Mouse (Mus musculus): Measurements from ENCODE around the gene Lrpprc. TPM values are rescaled to one million over a fixed set of nuclear protein-coding genes. Genes with fewer than 3 reads are reported as not detected.
A peak's percentile ranks its signal among the peaks of the same experiment; 100 is the strongest.

The Lrpprc gene
- polyA plus RNA-seq, 1 experiment from 2014 or later: 31.7 TPM

DNA sequence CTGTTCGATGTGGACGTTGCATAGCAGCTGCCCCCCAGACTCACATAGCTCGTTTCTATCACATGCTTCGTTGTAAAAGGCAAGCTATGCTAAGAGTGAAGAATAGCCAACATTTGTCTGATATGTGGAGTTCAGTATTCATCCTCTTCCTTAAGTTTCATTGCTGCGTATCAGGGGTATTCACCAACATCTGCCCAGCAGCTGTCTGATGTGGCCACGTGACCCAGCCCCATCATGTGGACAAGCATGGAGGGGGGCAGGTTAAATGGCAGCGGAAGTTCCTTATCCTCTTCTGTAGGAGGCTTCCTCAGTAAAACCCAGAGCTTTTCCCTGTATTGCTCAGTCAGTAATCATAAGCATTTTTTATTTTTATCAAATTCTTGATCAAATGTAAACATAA, 132.8 kb downstream of the Lrpprc start:
- ATAC-seq (ENCODE audit: low read depth): peak; percentile 32; the same call in 1 of the 2 replicates
- Histone ChIP-seq H3K27ac (ENCODE audit: low read length) (no peak overlapping the region), H3K9ac (ENCODE audit: low read length) (no peak overlapping the region), H3K4me2 (ENCODE audit: low read depth, low read length) (no peak overlapping the region), H3K36me3 (ENCODE audit: control insufficient read depth, insufficient read depth, low read length) (no peaks in the 10 kb centered on the region), H3K4me3 (ENCODE audit: low read length) (no peak overlapping the region), H3K4me1 (replicated peaks; ENCODE audit: control insufficient read depth, insufficient read depth, low read length) (no peaks in the 10 kb centered on the region), H3K27me3 (ENCODE audit: control insufficient read depth, insufficient read depth, low read depth, low read length) (no peaks in the 10 kb centered on the region), H3K9me3 (ENCODE audit: control insufficient read depth, low read length) (no peaks in the 10 kb centered on the region)
- WGBS: 55% methylated on average over 7 of the region's 7 CpGs

DNA sequence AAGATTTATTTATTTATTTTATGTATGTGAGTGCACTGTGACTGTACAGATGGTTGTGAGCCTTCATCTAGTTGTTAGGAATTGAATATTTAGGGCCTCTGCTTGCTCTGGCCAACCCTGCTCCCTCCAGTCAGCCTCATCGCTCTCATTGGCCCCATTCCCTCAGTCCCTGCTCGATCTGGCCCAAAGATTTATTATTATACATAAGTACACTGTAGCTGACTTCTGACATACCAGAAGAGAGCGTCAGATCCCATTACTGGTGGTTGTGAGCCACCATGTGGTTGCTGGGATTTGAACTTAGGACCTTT, 133.2 kb downstream of the Lrpprc start:
- Histone ChIP-seq H3K27me3 (ENCODE audit: control insufficient read depth, insufficient read depth, low read depth, low read length) (no peaks in the 10 kb centered on the region), H3K9ac (ENCODE audit: low read length) (no peak overlapping the region), H3K9me3 (ENCODE audit: control insufficient read depth, low read length) (no peaks in the 10 kb centered on the region), H3K4me3 (ENCODE audit: low read length) (no peak overlapping the region), H3K36me3 (ENCODE audit: control insufficient read depth, insufficient read depth, low read length) (no peaks in the 10 kb centered on the region), H3K4me2 (ENCODE audit: low read depth, low read length) (no peak overlapping the region), H3K27ac (ENCODE audit: low read length) (no peak overlapping the region), H3K4me1 (replicated peaks; ENCODE audit: control insufficient read depth, insufficient read depth, low read length) (no peaks in the 10 kb centered on the region)
- no peak for ATAC-seq (ENCODE audit: low read depth)
- WGBS: 47% methylated on average over 3 of the region's 3 CpGs

DNA sequence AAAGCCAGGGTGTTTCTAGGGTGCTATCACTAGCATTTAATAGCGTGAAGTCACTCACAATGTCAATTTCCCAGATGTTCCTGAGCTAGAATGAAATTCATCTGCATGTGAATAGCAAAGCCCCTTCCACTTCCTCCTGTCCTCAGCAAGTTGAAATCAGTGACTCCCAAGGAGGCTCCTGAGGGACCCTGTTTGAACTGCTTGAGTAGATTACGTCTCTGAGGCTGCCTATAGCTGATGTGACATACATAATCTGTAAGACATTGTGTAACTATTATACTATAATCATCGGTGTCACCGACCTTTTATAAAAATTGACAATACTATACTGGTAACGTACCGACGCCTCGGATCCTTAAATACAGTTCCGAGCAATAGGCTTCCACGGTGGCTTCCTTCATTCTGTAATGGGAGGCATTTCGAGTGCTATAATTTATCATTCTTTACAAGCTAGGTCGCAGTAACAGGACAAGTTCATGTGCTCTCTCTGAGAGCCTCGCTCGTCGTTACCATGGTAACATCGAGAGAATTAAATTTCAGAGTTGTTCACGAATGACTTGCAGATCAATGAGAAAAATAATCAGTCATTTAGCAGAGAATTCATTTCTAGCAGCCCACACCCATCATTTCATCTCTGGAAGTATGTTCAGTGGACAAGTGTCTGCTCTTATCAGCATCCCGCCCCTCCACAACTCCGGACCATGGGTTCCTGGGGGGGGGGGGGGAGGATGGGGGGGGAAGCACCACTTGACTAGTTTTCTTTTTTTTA, 133.8 kb downstream of the Lrpprc start:
- H3K9me3 ChIP-seq (ENCODE audit: control insufficient read depth, low read length): no peaks in the 10 kb centered on the region
- no peak overlapping the region for H3K9ac ChIP-seq (ENCODE audit: low read length)
- no peaks in the 10 kb centered on the region for H3K4me1 ChIP-seq (replicated peaks; ENCODE audit: control insufficient read depth, insufficient read depth, low read length)
- H3K27me3 ChIP-seq (ENCODE audit: control insufficient read depth, insufficient read depth, low read depth, low read length): no peaks in the 10 kb centered on the region
- 55% methylated on average over 19 of the region's 19 CpGs for whole genome bisulfite sequencing
- H3K4me2 ChIP-seq (ENCODE audit: low read depth, low read length): no peak overlapping the region
- H3K4me3 ChIP-seq (ENCODE audit: low read length): no peak overlapping the region
- H3K27ac ChIP-seq (ENCODE audit: low read length): no peak overlapping the region
- no peaks in the 10 kb centered on the region for H3K36me3 ChIP-seq (ENCODE audit: control insufficient read depth, insufficient read depth, low read length)
- no peak for ATAC-seq (ENCODE audit: low read depth)

DNA sequence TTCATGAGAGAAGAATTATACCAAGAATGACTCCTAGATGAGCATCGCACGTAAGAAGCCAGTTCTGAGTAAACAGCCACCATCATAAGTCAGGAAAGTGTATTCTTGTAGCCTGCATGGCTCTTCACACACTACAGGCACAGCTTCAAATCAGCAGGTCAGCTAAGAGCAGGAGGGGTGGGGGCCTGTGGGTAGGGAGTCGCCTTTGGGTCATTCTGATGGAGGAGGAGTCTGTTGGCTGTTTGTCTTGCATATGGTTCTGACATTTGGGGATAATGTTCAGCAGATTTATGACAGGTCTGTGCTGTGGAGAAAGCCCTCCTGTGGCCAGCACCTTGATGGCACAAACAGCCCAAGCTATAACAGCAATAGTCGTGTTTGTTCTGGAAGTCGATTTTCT, 134.4 kb downstream of the Lrpprc start:
- Histone ChIP-seq H3K4me3 (ENCODE audit: low read length) (no peak overlapping the region), H3K36me3 (ENCODE audit: control insufficient read depth, insufficient read depth, low read length) (no peaks in the 10 kb centered on the region), H3K4me1 (replicated peaks; ENCODE audit: control insufficient read depth, insufficient read depth, low read length) (no peaks in the 10 kb centered on the region), H3K9ac (ENCODE audit: low read length) (no peak overlapping the region), H3K9me3 (ENCODE audit: control insufficient read depth, low read length) (no peaks in the 10 kb centered on the region), H3K27ac (ENCODE audit: low read length) (no peak overlapping the region), H3K4me2 (ENCODE audit: low read depth, low read length) (no peak overlapping the region), H3K27me3 (ENCODE audit: control insufficient read depth, insufficient read depth, low read depth, low read length) (no peaks in the 10 kb centered on the region)
- WGBS: 68% methylated on average over 5 of the region's 5 CpGs
- no peak for ATAC-seq (ENCODE audit: low read depth)

Other genes starting within 250 kb of the Lrpprc start
- 43.7 and 46.9 TPM in 2 replicates for gene Dync2li1, start 164.3 kb downstream of the Lrpprc start, polyA plus RNA-seq (2015; fragmentation: Nextera tagmentation; extraction: Ambion mirVana)
- not detected in 2 replicates for gene Abcg8, start 114.5 kb downstream of the Lrpprc start, polyA plus RNA-seq (2015; fragmentation: Nextera tagmentation; extraction: Ambion mirVana)
- gene Abcg5, start 107.8 kb downstream of the Lrpprc start, polyA plus RNA-seq (2015; fragmentation: Nextera tagmentation; extraction: Ambion mirVana): 0.21 and 0.45 TPM in 2 replicates
- 53.8 and 54.6 TPM in 2 replicates for gene Ppm1b, start 166.0 kb upstream of the Lrpprc start, polyA plus RNA-seq (2015; fragmentation: Nextera tagmentation; extraction: Ambion mirVana)
- gene Slc3a1, start 237.6 kb upstream of the Lrpprc start, polyA plus RNA-seq (2015; fragmentation: Nextera tagmentation; extraction: Ambion mirVana): 0.59 TPM in 1 of 2 replicates, not detected in the other

All from lung, embryonic 16.5 days (tissue).